Mouse (Mus musculus) forebrain, postnatal 0 days (tissue): ENCODE data around the gene Hyal6. TPM values are rescaled to one million over a fixed set of nuclear protein-coding genes. Genes with fewer than 3 reads are reported as not detected.

Experiments
- ATAC-seq: fragments of 200-750 bp; cut with Nextera tagmentation; 2 replicates; pipeline ENCODE4 v1.8.0; 2017; ENCODE audit warnings: mild to moderate bottlenecking, moderate library complexity
- DNase-seq: peaks from one replicate; pipeline ENCODE4 v3.0.0-alpha.2; 2015
- H3K27ac ChIP-seq: fragments of 300-500 bp; sonication (generic); 2 replicates; pipeline ENCODE4 v1.5.1; 2014; ENCODE audit warnings: low read depth, mild to moderate bottlenecking, antibody characterized with exemption, low read length, moderate library complexity, mixed read lengths
- H3K27me3 ChIP-seq: fragments of 300-500 bp; sonication (generic); 2 replicates; pipeline ENCODE4 v1.6.1; 2014; ENCODE audit warnings: mild to moderate bottlenecking, low read length, mixed read lengths; ENCODE audit not compliant: insufficient read depth
- H3K36me3 ChIP-seq: fragments of 300-500 bp; sonication (generic); 2 replicates; pipeline ENCODE4 v1.6.1; 2014; ENCODE audit warnings: mild to moderate bottlenecking, moderate library complexity; ENCODE audit not compliant: insufficient read depth
- H3K4me1 ChIP-seq: fragments of 300-500 bp; sonication (generic); 2 replicates; pipeline ENCODE4 v1.6.1; 2014; ENCODE audit warnings: antibody characterized with exemption; ENCODE audit not compliant: insufficient read depth
- H3K4me2 ChIP-seq: fragments of 300-500 bp; sonication (generic); 2 replicates; pipeline ENCODE4 v1.6.1; 2014; ENCODE audit warnings: low read depth, mild to moderate bottlenecking, moderate library complexity
- H3K4me3 ChIP-seq: fragments of 300-500 bp; sonication (generic); 2 replicates; pipeline ENCODE4 v1.5.1; 2014; ENCODE audit warnings: low read depth, low read length, mixed read lengths
- H3K9ac ChIP-seq: fragments of 300-500 bp; sonication (generic); 2 replicates; pipeline ENCODE4 v1.6.1; 2014; ENCODE audit warnings: mild to moderate bottlenecking
- H3K9me3 ChIP-seq: fragments of 300-500 bp; sonication (generic); 2 replicates; pipeline ENCODE4 v1.6.1; 2016; ENCODE audit warnings: low read length
- CTCF ChIP-seq: sonication (generic); IDR thresholded peaks from 2 replicates; pipeline ENCODE4 v1.5.1; 2016; ENCODE audit warnings: antibody characterized with exemption, control low read depth, low read depth
- WGBS: fragments of 180-500 bp; shearing (Covaris S2); extraction: QIAGEN DNeasy Blood & Tissue Kit; methylation state at CpG from one replicate; pipeline ENCODE4 v1.1.7; 2014; 5-methylcytosine and 5-hydroxymethylcytosine counted together
- polyA plus RNA-seq: library from polyadenylated mRNA; unstranded; fragments of >200 nt; fragmentation: Nextera tagmentation; extraction: Ambion mirVana; gene quantifications from 2 replicates; pipeline ENCODE4 v1.2.1, GENCODE M21; 2015
- total RNA-seq: library from RNA; depleted of rRNA; stranded (reverse); fragments of >200 nt; gene quantifications from 2 replicates; pipeline ENCODE4 v1.2.3, GENCODE M21; 2014

Hyal6 gene
- total and polyA plus RNA-seq, 2 experiments from 2014 or later, result not detected

DNA sequence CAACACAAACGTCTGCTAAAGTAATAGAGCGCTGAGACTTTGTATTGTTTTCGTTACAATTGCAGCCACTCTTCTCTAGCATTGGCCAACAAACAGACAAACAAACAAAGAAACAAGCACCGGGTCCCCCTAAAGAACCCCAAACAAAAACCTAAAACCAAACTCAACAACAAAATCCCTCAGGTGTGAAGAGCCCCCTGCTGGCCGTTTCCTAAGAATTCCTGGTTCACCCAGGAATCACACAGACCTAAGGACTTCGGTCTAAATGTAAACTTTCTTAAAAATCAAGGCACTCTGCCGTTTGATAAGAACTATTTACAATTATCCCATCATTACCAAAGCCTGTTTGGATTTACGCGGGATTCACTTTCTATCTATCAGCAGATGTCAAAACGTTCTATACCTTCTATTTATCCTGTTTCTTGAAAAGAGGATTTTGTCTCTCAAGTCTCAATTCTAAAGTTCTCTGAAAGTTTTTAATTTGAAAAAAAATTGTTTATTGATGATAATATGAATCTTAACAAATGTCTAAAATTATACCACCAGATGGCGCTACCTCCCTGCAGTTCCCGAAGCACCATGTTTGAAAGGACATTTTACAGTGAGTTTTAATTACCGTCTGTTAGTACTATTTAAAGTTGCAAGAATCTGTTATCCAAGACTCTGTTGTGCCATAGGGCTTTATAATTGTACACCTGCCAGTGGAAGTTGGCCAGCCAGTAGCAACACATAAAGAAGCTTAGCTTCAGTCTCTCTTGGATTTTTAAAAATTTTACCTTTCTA, 11.5 kb upstream of the Hyal6 start:
- H3K4me1 ChIP-seq, result no peaks in the 10 kb centered on the region
- no peaks in the 10 kb centered on the region for H3K36me3 ChIP-seq
- DNase-seq (peak; percentile 80), ATAC-seq (peak; percentile 89)
- H3K4me3 ChIP-seq, result no peak overlapping the region
- H3K9ac ChIP-seq, result no peak overlapping the region
- TF ChIP-seq CTCF, result peak; percentile 73
- 32% methylated on average over 13 of the region's 13 CpGs for WGBS
- no peak overlapping the region for H3K4me2 ChIP-seq
- H3K27ac ChIP-seq, result no peak overlapping the region
- no peaks in the 10 kb centered on the region for H3K9me3 ChIP-seq
- H3K27me3 ChIP-seq, result no peaks in the 10 kb centered on the region

DNA sequence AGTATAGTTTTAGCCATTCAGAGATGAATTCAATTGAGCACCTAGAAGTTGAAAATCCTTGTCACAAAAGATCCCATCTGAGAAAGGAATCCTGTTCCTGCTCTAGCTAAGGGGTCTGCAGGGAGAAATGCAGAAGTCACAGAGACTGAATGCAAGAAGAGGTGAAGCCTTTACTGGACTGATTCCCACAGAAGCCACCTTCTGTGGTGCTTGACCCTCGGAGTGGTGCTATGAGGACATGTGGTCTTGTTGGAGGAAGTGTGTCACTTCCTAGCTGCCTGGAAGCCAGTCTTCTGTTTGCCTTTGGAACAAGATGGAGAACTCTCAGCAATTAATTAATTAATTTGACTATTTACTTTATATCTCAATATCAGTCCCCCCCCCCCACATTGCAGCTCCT, 4.9 kb upstream of the Hyal6 start:
- no peak overlapping the region for H3K9ac ChIP-seq
- TF ChIP-seq CTCF, result no peak
- H3K27ac ChIP-seq, result no peak overlapping the region
- no peak overlapping the region for H3K4me2 ChIP-seq
- ATAC-seq (no peak), DNase-seq (no peak)
- no peak overlapping the region for H3K4me3 ChIP-seq
- no peaks in the 10 kb centered on the region for H3K36me3 ChIP-seq
- H3K9me3 ChIP-seq, result no peaks in the 10 kb centered on the region
- WGBS, result 77% methylated on average over 1 of the region's 1 CpGs
- H3K4me1 ChIP-seq, result no peaks in the 10 kb centered on the region
- H3K27me3 ChIP-seq, result no peaks in the 10 kb centered on the region

DNA sequence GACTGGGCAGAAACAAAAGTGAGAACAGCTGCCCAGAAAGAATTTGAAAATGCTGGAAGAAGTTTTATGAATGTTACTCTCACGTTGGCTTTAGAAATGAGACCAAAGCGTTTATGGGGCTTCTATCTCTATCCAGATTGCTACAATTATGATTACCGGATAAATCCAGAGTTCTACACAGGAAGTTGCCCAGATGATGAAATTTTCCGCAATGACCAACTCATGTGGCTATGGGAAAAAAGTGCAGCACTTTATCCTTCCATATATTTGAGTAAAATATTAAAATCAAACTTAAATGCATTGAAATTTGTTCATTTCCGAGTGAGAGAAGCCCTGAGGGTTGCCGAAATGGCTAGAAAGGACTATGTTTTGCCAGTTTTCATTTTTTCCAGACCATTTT, 1.5 kb downstream of the Hyal6 start:
- H3K9me3 ChIP-seq, result no peaks in the 10 kb centered on the region
- no peaks in the 10 kb centered on the region for H3K36me3 ChIP-seq
- 90% methylated on average over 6 of the region's 6 CpGs for WGBS
- H3K4me2 ChIP-seq, result no peak overlapping the region
- H3K4me3 ChIP-seq, result no peak overlapping the region
- no peaks in the 10 kb centered on the region for H3K4me1 ChIP-seq
- no peak for TF ChIP-seq CTCF
- H3K27me3 ChIP-seq, result no peaks in the 10 kb centered on the region
- H3K9ac ChIP-seq, result no peak overlapping the region
- no peak for DNase-seq
- ATAC-seq, result no peak
- no peak overlapping the region for H3K27ac ChIP-seq

DNA sequence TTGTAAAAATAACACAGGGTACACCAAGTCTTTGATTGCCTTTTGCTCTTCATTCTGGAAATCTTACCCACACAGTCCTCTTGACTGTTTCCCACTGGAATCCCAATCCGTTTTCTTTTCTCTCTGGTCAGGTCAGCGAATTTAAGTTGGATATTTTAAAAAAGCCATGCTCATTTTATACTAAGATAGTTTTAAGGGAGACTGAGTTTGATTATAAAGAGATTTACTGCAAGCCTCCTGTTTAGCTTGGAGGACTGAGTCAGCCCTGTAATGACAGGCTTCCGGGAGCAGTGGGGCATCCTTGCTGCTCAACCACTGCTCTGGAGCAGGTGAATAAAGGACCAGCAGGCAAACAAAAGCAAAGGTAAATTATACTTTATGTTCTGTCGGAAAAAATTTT, 15.0 kb downstream of the Hyal6 start, which contains the start of gene Hyal4:
Gene Hyal4, plus strand, starts transcription at position 301 of the 400 bp plus-strand sequence.
- Histone ChIP-seq H3K4me3 (no peak within 1 kb of the TSS), H3K27me3 (no peaks in the 10 kb centered on the region), H3K9me3 (no peaks in the 10 kb centered on the region), H3K4me2 (no peak within 1 kb of the TSS), H3K27ac (no peak within 1 kb of the TSS), H3K4me1 (no peaks in the 10 kb centered on the region), H3K36me3 (no peaks in the 10 kb centered on the region), H3K9ac (no peak within 1 kb of the TSS)
- WGBS, result 89% methylated on average over 4 of the region's 4 CpGs
- ATAC-seq (no peak), DNase-seq (no peak)
- TF ChIP-seq CTCF, result no peak

DNA sequence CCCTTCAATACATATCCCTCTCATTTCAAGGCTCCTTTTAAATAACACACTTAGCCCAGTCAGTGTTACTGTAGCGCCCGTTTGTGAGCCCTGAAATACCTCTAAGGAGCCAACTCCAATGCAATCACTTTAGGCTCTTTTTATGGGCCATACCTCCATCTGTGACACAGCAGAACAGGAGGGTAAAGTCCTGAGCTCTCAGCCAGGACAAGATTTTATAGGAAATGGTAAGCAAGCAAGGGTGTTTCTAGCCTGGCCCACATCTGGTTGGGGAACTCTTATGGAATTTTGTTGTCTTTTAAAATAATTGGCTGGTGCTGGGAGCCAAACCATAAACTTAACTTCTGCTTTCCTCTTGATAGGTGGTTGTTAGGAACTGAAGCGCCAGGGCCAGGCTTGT, 26.2 kb downstream of the Hyal6 start:
- 90% methylated on average over 3 of the region's 3 CpGs for WGBS

DNA sequence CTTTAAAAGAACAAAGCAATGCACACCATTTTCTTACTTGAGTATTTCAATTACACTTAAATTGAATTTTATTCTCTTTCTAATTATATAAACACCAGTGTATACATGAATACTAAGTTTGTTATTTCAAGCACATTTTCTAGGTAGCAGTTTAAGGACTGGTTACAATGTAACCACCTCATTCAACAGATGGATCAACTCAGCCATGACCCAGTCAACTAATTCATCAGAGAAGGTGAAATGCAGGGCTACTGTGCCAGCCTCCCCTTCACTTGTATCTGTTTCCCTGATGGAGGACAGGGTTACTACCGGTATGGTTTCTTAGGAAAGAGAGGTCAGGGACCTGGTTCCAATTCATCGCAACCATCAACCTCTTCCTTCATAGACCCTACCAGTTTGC, 33.2 kb downstream of the Hyal6 start:
- DNase-seq (no peak), ATAC-seq (no peak)
- 90% methylated on average over 2 of the region's 2 CpGs for WGBS
- Histone ChIP-seq H3K4me1 (no peaks in the 10 kb centered on the region), H3K36me3 (no peaks in the 10 kb centered on the region), H3K27ac (no peak overlapping the region), H3K9me3 (no peaks in the 10 kb centered on the region), H3K9ac (no peak overlapping the region), H3K4me2 (no peak overlapping the region), H3K27me3 (no peaks in the 10 kb centered on the region), H3K4me3 (no peak overlapping the region)
- no peak for TF ChIP-seq CTCF

More for the DNA sequence above, 26.2 kb downstream of the Hyal6 start:
- ATAC-seq (no peak), DNase-seq (no peak)
- Histone ChIP-seq H3K27ac (no peak overlapping the region), H3K9me3 (no peaks in the 10 kb centered on the region), H3K9ac (no peak overlapping the region), H3K4me2 (no peak overlapping the region), H3K4me1 (no peaks in the 10 kb centered on the region), H3K4me3 (no peak overlapping the region), H3K27me3 (no peaks in the 10 kb centered on the region), H3K36me3 (no peaks in the 10 kb centered on the region)
- TF ChIP-seq CTCF, result no peak

DNA sequence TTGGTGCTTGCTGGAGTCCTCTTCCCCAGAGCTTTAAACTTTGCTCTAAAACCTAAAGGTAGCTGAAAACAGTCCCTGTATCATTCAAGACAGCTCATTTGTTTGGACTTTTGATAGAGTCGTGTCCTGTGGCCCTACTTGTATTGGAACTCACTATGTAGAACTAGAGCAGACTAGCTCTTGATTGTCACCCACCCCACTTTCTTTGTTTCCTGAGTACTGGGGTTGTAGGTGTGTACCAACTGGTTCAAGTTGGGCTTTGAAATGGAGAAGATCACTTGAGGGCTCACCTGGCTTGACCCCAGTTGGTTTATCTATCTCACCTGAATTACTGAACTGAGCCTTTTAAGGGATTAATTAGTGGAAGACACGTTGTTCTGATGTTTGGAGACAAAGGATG, 46.1 kb downstream of the Hyal6 start:
- DNase-seq, result no peak
- no peak for ATAC-seq
- Histone ChIP-seq H3K4me2 (no peak overlapping the region), H3K9ac (no peak overlapping the region), H3K9me3 (no peaks in the 10 kb centered on the region), H3K36me3 (no peaks in the 10 kb centered on the region), H3K4me3 (no peak overlapping the region), H3K27me3 (no peaks in the 10 kb centered on the region), H3K4me1 (no peaks in the 10 kb centered on the region), H3K27ac (no peak overlapping the region)
- WGBS, result 52% methylated on average over 2 of the region's 2 CpGs
- TF ChIP-seq CTCF, result no peak
